Mouse (Mus musculus) bone marrow macrophage, adult 2 months (primary cell): ENCODE data around the gene Ror2.

Experiments used
- CTCF ChIP-seq: IDR thresholded peaks from 2 replicates; pipeline ENCODE4 v1.5.1; 2012; ENCODE audit warnings: low read depth, mild to moderate bottlenecking, low read length, moderate library complexity
- POLR2A ChIP-seq: IDR thresholded peaks from 2 replicates; pipeline ENCODE4 v1.6.1; 2012; ENCODE audit warnings: mild to moderate bottlenecking, low read depth, low read length, borderline replicate concordance

- TF ChIP-seq CTCF (peak; percentile 88), POLR2A (no peak)
Measured at GRCm38 (mm10) chr13:53096615-53097014, 189.3 kb downstream of the Ror2 start.
